Mouse (Mus musculus): ENCODE measurements around the gene Otud7b. TPM values are rescaled to one million over a fixed set of nuclear protein-coding genes. Genes with fewer than 3 reads are reported as not detected.
"Not testable (repeated sequence)": the region's sequence is repeated elsewhere in the genome, so short reads cannot be mapped to it uniquely, and the experiment has no call there.

The Otud7b gene
- polyA plus RNA-seq, 1 experiment = 9.8 TPM

- no peak for DNase-seq (ENCODE audit: low read depth)
These were observed 30.7 kb downstream of the Otud7b start for GRCm38 (mm10) chr3:96135011-96135410.

GRCm38 (mm10) chr3:96147950-96148349 lies 43.6 kb downstream of the Otud7b start:
- no peak for DNase-seq (ENCODE audit: low read depth)

GRCm38 (mm10) chr3:96151836-96152235 lies 47.5 kb downstream of the Otud7b start:
- DNase-seq (ENCODE audit: low read depth) = no peak

GRCm38 (mm10) chr3:96152611-96153010 lies 48.3 kb downstream of the Otud7b start:
- no peak for DNase-seq (ENCODE audit: low read depth)

GRCm38 (mm10) chr3:96155501-96155900 lies 51.2 kb downstream of the Otud7b start:
- no peak for DNase-seq (ENCODE audit: low read depth)

- no peak for DNase-seq (ENCODE audit: low read depth)
These were observed 55.5 kb downstream of the Otud7b start for GRCm38 (mm10) chr3:96159820-96160219.

GRCm38 (mm10) chr3:96160222-96160802 lies 56.0 kb downstream of the Otud7b start:
- DNase-seq (ENCODE audit: low read depth) = peak; percentile 44

GRCm38 (mm10) chr3:96160803-96161516 lies 56.6 kb downstream of the Otud7b start:
- peak; percentile 70 for DNase-seq (ENCODE audit: low read depth)

- DNase-seq (ENCODE audit: low read depth) = no peak
These were observed 57.8 kb downstream of the Otud7b start, which contains the start of gene Mtmr11 for GRCm38 (mm10) chr3:96161869-96162840. Gene Mtmr11 (plus strand): TSS chr3:96162004.

- DNase-seq (ENCODE audit: low read depth) = no peak
These were observed 58.7 kb downstream of the Otud7b start for GRCm38 (mm10) chr3:96163040-96163439.

GRCm38 (mm10) chr3:96168466-96169158 lies 64.3 kb downstream of the Otud7b start:
- DNase-seq (ENCODE audit: low read depth) = no peak

GRCm38 (mm10) chr3:96170276-96170675 lies 65.9 kb downstream of the Otud7b start:
- no peak for DNase-seq (ENCODE audit: low read depth)

GRCm38 (mm10) chr3:96170976-96171545 lies 66.7 kb downstream of the Otud7b start:
- no peak for DNase-seq (ENCODE audit: low read depth)

- no peak for DNase-seq (ENCODE audit: low read depth)
These were observed 67.4 kb downstream of the Otud7b start for GRCm38 (mm10) chr3:96171583-96172196.

GRCm38 (mm10) chr3:96172197-96173178 lies 68.2 kb downstream of the Otud7b start, which contains the start of gene Sf3b4:
Gene Sf3b4 (plus strand): TSS chr3:96172332.
- no peak for DNase-seq (ENCODE audit: low read depth)

GRCm38 (mm10) chr3:96173185-96173584 lies 68.9 kb downstream of the Otud7b start:
- DNase-seq (ENCODE audit: low read depth) = no peak

- not testable (repeated sequence) for DNase-seq (ENCODE audit: low read depth)
These were observed 69.7 kb downstream of the Otud7b start for GRCm38 (mm10) chr3:96174042-96174441.

GRCm38 (mm10) chr3:96175251-96175650 lies 70.9 kb downstream of the Otud7b start:
- DNase-seq (ENCODE audit: low read depth) = no peak

GRCm38 (mm10) chr3:96178427-96178826 lies 74.1 kb downstream of the Otud7b start:
- no peak for DNase-seq (ENCODE audit: low read depth)

All from gonadal fat pad, adult 2 months (tissue).